Mouse (Mus musculus) urinary bladder, adult 18-20 months (tissue): ENCODE data around the gene Wdr90.

Source experiments
- DNase-seq, 2 experiments: peaks; one replicate each; pipeline ENCODE4 v3.0.0; 2022; ENCODE audit warnings: low spot score in 2 of 2, mixed read lengths in 2 of 2

The Wdr90 gene

GRCm38 (mm10) chr17:25860229-25860628 lies 1.1 kb downstream of the Wdr90 start:
- no peak for DNase-seq

GRCm38 (mm10) chr17:25844396-25844901 lies 16.9 kb downstream of the Wdr90 start, which contains the start of gene Rhot2:
TSS of gene Rhot2 (minus strand) at chr17:25844851.
- peak; percentile 93 for DNase-seq

GRCm38 (mm10) chr17:25843636-25844395 lies 17.5 kb downstream of the Wdr90 start:
- peak in 1 of 2 experiments; percentile 29 for DNase-seq

- DNase-seq, result no peak
Observed at GRCm38 (mm10) chr17:25843122-25843521, 18.2 kb downstream of the Wdr90 start.

GRCm38 (mm10) chr17:25842509-25842908 lies 18.8 kb downstream of the Wdr90 start:
- DNase-seq, result no peak

GRCm38 (mm10) chr17:25841117-25841880 lies 20.0 kb downstream of the Wdr90 start, which contains the start of gene Gm20683:
TSS of gene Gm20683 (minus strand) at chr17:25841763.
- DNase-seq, result no peak

GRCm38 (mm10) chr17:25840519-25840918 lies 20.8 kb downstream of the Wdr90 start:
- DNase-seq, result no peak

GRCm38 (mm10) chr17:25839455-25840235 lies 21.7 kb downstream of the Wdr90 start:
- DNase-seq, result no peak

GRCm38 (mm10) chr17:25838904-25839303 lies 22.4 kb downstream of the Wdr90 start:
- no peak for DNase-seq

- DNase-seq, result no peak
Observed at GRCm38 (mm10) chr17:25837533-25837932, 23.8 kb downstream of the Wdr90 start.

GRCm38 (mm10) chr17:25837076-25837410 lies 24.3 kb downstream of the Wdr90 start, which contains the start of gene Rhbdl1:
TSS of gene Rhbdl1 (minus strand) at chr17:25837295.
- DNase-seq, result peak in 1 of 2 experiments; percentile 46

GRCm38 (mm10) chr17:25836397-25837075 lies 24.8 kb downstream of the Wdr90 start:
- DNase-seq, result peak in 1 of 2 experiments; percentile 35

- DNase-seq, result no peak
Observed at GRCm38 (mm10) chr17:25835816-25836215, 25.5 kb downstream of the Wdr90 start.

- DNase-seq, result no peak
Observed at GRCm38 (mm10) chr17:25835301-25835700, 26.0 kb downstream of the Wdr90 start.

GRCm38 (mm10) chr17:25834595-25835222 lies 26.6 kb downstream of the Wdr90 start:
- DNase-seq, result no peak

GRCm38 (mm10) chr17:25833961-25834594 lies 27.2 kb downstream of the Wdr90 start:
- DNase-seq, result no peak

GRCm38 (mm10) chr17:25833291-25833663 lies 28.0 kb downstream of the Wdr90 start, which contains the start of gene Stub1:
TSS of gene Stub1 (minus strand) at chr17:25833404.
- peak in 1 of 2 experiments; percentile 88 for DNase-seq

- DNase-seq, result peak; percentile 98 to 99
Observed at GRCm38 (mm10) chr17:25832436-25833290, 28.6 kb downstream of the Wdr90 start.
